Mouse (Mus musculus): Measurements from ENCODE around the gene Sh3gl1. TPM values are rescaled to one million over a fixed set of nuclear protein-coding genes. Genes with fewer than 3 reads are reported as not detected.

Sh3gl1 gene
- polyA plus RNA-seq, 1 experiment = 248 TPM

DNA sequence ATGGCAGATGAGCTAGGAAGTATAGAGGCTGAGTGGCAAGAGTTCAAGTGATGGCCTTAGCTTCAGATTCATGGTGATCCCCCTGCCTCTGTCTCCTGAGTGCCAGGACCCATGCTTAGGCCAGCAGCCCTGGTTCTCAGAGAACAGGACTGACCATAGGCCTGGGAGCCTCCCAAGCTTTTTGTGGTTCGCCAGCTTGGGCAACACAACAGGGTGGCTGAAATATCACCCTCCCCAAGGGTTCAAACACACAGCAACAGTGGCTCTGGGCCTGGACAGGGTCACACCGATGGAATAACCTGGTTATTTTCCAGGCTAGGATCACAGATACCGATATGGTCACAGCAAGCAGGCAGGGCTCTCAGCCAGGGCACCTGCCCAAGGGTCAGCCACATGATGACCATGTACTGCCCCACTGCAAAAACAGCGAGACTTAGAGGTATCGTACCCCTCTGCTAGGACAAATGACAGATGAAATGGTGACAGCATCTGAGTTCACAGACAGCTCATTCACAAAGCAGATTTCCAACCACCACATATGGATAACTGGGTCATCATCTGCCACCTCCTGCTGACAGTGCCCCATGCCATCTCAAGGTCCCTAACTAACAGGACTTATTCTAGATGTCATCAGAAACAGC lies 8.5 kb downstream of the Sh3gl1 start:
- no peak for DNase-seq
- Histone ChIP-seq H3K36me3 (ENCODE audit: control insufficient read depth, insufficient read depth, low read length) (no peaks in the 10 kb centered on the region), H3K4me3 (ENCODE audit: control insufficient read depth, insufficient read depth, low read length) (no peak overlapping the region), H3K27ac (ENCODE audit: control insufficient read depth, insufficient read depth, low read length) (no peak overlapping the region), H3K27me3 (ENCODE audit: control insufficient read depth, insufficient read depth, low read length) (no peaks in the 10 kb centered on the region), H3K4me1 (replicated peaks; ENCODE audit: control insufficient read depth, insufficient read depth, low read length) (peaks cover 58% of the 10 kb centered on the region)
- TF ChIP-seq POLR2A (IDR thresholded peaks at IDR 0.05; ENCODE audit: control insufficient read depth, extremely low read depth, insufficient read depth, low read length, poor library complexity) (no peak), CTCF (IDR thresholded peaks at IDR 0.05; ENCODE audit: borderline replicate concordance, control insufficient read depth, extremely low read depth, insufficient read depth, low read length, poor library complexity) (no peak)
- WGBS = 97% methylated on average over 5 of the region's 5 CpGs

DNA sequence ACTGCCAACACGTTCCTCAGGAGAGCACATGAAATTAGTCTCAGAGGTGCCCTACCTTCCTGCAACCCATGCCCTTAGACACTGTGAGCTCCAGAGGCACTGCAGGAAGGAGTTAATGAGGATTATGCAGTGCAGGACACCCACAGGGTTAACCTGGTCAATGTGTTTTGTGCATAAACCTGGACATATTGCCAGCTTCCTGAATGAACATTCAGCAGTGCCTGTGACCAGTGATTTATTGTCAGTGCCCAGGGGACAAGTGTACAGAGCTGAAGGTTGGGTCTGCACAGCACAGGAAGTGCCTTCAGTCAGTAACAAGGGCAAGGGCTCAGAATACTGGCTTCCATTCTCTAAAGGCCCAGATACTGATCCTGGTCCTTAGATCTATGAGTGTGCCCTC lies 9.6 kb downstream of the Sh3gl1 start:
- H3K27me3 ChIP-seq (ENCODE audit: control insufficient read depth, insufficient read depth, low read length) = no peaks in the 10 kb centered on the region
- H3K27ac ChIP-seq (ENCODE audit: control insufficient read depth, insufficient read depth, low read length) = no peak overlapping the region
- WGBS = 77% methylated on average over 1 of the region's 1 CpGs
- TF ChIP-seq CTCF (IDR thresholded peaks at IDR 0.05; ENCODE audit: borderline replicate concordance, control insufficient read depth, extremely low read depth, insufficient read depth, low read length, poor library complexity) (no peak), POLR2A (IDR thresholded peaks at IDR 0.05; ENCODE audit: control insufficient read depth, extremely low read depth, insufficient read depth, low read length, poor library complexity) (no peak)
- no peak overlapping the region for H3K4me3 ChIP-seq (ENCODE audit: control insufficient read depth, insufficient read depth, low read length)
- peaks cover 59% of the 10 kb centered on the region for H3K4me1 ChIP-seq (replicated peaks; ENCODE audit: control insufficient read depth, insufficient read depth, low read length)
- DNase-seq = no peak
- no peaks in the 10 kb centered on the region for H3K36me3 ChIP-seq (ENCODE audit: control insufficient read depth, insufficient read depth, low read length)

- TF ChIP-seq POLR2A (IDR thresholded peaks at IDR 0.05; ENCODE audit: control insufficient read depth, extremely low read depth, insufficient read depth, low read length, poor library complexity) (no peak), CTCF (IDR thresholded peaks at IDR 0.05; ENCODE audit: borderline replicate concordance, control insufficient read depth, extremely low read depth, insufficient read depth, low read length, poor library complexity) (no peak)
- 100% methylated on average over 1 of the region's 1 CpGs for WGBS
- no peak overlapping the region for H3K4me3 ChIP-seq (ENCODE audit: control insufficient read depth, insufficient read depth, low read length)
- no peaks in the 10 kb centered on the region for H3K36me3 ChIP-seq (ENCODE audit: control insufficient read depth, insufficient read depth, low read length)
- no peaks in the 10 kb centered on the region for H3K27me3 ChIP-seq (ENCODE audit: control insufficient read depth, insufficient read depth, low read length)
- DNase-seq = no peak
- peaks cover 60% of the 10 kb centered on the region for H3K4me1 ChIP-seq (replicated peaks; ENCODE audit: control insufficient read depth, insufficient read depth, low read length)
- no peak overlapping the region for H3K27ac ChIP-seq (ENCODE audit: control insufficient read depth, insufficient read depth, low read length)
Measured at GRCm38 (mm10) chr17:56026303-56026702, 10.1 kb downstream of the Sh3gl1 start.

DNA sequence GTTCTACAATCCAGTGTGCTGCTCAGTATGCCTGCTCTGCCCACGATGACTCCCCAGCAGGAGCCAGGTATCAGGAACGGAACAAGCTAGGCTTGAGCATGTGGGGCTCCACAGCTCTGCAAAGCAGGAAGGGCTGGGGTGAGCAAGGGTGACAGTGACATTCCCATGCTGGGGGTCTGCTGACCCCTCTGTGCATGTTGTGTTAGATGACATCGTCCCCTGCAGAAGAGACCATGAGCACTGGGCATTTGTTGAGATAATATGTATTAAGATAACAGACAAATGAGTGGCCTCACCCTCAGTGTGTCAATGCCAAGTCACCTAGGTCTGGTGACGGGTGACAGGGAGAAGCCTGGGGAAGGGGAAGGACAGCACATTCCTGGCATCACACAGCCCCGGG lies 11.5 kb downstream of the Sh3gl1 start:
- TF ChIP-seq POLR2A (IDR thresholded peaks at IDR 0.05; ENCODE audit: control insufficient read depth, extremely low read depth, insufficient read depth, low read length, poor library complexity) (no peak), CTCF (IDR thresholded peaks at IDR 0.05; ENCODE audit: borderline replicate concordance, control insufficient read depth, extremely low read depth, insufficient read depth, low read length, poor library complexity) (no peak)
- Histone ChIP-seq H3K27ac (ENCODE audit: control insufficient read depth, insufficient read depth, low read length) (no peak overlapping the region), H3K36me3 (ENCODE audit: control insufficient read depth, insufficient read depth, low read length) (no peaks in the 10 kb centered on the region; the same call in 1 of the 2 replicates), H3K4me3 (ENCODE audit: control insufficient read depth, insufficient read depth, low read length) (no peak overlapping the region), H3K27me3 (ENCODE audit: control insufficient read depth, insufficient read depth, low read length) (no peaks in the 10 kb centered on the region), H3K4me1 (replicated peaks; ENCODE audit: control insufficient read depth, insufficient read depth, low read length) (peaks cover 63% of the 10 kb centered on the region)
- WGBS = 80% methylated on average over 5 of the region's 5 CpGs
- no peak for DNase-seq

DNA sequence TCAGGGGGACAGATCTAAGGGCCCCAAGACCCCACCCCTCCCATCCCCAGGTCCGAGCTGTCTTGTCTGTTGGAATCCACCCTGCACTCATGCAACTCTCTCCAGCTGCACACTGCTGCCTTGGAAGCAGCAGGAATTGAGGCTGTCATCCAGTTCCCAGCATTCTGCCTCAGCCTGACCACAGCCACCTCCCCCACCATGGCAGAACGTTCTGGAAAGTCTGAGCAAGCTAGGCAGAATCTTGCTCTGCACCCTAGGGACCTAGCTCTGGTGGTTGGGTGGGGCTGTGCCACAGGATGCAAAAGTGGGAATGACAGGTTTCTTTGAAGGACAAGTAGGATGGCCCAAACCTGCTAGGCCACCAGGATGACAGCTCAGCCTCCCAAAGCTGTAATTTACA lies 12.0 kb downstream of the Sh3gl1 start:
- WGBS = 72% methylated on average over 2 of the region's 2 CpGs
- Histone ChIP-seq H3K36me3 (ENCODE audit: control insufficient read depth, insufficient read depth, low read length) (no peaks in the 10 kb centered on the region; the same call in 1 of the 2 replicates), H3K4me3 (ENCODE audit: control insufficient read depth, insufficient read depth, low read length) (no peak overlapping the region), H3K27me3 (ENCODE audit: control insufficient read depth, insufficient read depth, low read length) (no peaks in the 10 kb centered on the region), H3K27ac (ENCODE audit: control insufficient read depth, insufficient read depth, low read length) (no peak overlapping the region), H3K4me1 (replicated peaks; ENCODE audit: control insufficient read depth, insufficient read depth, low read length) (peaks cover 62% of the 10 kb centered on the region)
- TF ChIP-seq POLR2A (IDR thresholded peaks at IDR 0.05; ENCODE audit: control insufficient read depth, extremely low read depth, insufficient read depth, low read length, poor library complexity) = no peak
- TF ChIP-seq CTCF (IDR thresholded peaks at IDR 0.05; ENCODE audit: borderline replicate concordance, control insufficient read depth, extremely low read depth, insufficient read depth, low read length, poor library complexity) = no peak
- no peak for DNase-seq

DNA sequence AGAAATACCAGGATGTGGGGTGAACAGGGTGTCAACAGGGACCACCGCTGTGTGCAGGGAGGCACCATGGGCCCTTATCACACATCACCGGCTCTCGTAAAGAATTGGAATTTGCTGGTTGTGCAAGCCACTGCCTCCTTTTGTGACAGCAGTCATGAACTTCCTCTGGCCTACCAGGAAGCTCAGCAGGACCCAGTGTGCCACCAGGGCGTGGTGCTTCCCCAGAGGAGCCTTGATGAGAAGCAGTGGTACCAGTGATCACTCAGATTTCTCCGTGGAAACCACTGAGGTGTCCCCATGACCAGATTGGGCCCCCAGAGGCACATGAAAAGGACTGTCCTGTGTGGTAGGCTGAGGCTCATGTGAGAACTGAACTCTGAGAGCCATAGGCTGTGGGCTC lies 13.0 kb downstream of the Sh3gl1 start:
- no peak for DNase-seq
- Histone ChIP-seq H3K27me3 (ENCODE audit: control insufficient read depth, insufficient read depth, low read length) (no peaks in the 10 kb centered on the region), H3K4me3 (ENCODE audit: control insufficient read depth, insufficient read depth, low read length) (no peak overlapping the region), H3K27ac (ENCODE audit: control insufficient read depth, insufficient read depth, low read length) (0 out of 2 replicates have a peak overlapping the region, but pooled peaks have one; percentile 8), H3K4me1 (replicated peaks; ENCODE audit: control insufficient read depth, insufficient read depth, low read length) (peaks cover 69% of the 10 kb centered on the region), H3K36me3 (ENCODE audit: control insufficient read depth, insufficient read depth, low read length) (no peaks in the 10 kb centered on the region; the same call in 1 of the 2 replicates)
- TF ChIP-seq CTCF (IDR thresholded peaks at IDR 0.05; ENCODE audit: borderline replicate concordance, control insufficient read depth, extremely low read depth, insufficient read depth, low read length, poor library complexity) (no peak), POLR2A (IDR thresholded peaks at IDR 0.05; ENCODE audit: control insufficient read depth, extremely low read depth, insufficient read depth, low read length, poor library complexity) (no peak)
- WGBS = 52% methylated on average over 5 of the region's 5 CpGs

DNA sequence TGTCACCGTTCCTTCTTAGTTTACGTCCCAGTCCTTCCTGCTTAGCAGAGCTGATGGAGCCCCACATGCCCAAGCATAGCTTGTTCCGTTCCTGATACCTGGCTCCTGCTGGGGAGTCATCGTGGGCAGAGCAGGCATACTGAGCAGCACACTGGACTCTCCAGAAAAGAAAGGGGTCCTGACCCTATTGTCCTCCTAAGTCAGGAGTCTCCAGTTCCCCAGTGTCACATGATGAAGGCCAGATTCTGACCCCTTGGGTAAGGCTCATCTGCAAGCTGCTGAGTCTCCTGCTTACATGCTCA lies 13.5 kb downstream of the Sh3gl1 start:
- Histone ChIP-seq H3K4me3 (ENCODE audit: control insufficient read depth, insufficient read depth, low read length) (no peak overlapping the region), H3K27me3 (ENCODE audit: control insufficient read depth, insufficient read depth, low read length) (no peaks in the 10 kb centered on the region), H3K36me3 (ENCODE audit: control insufficient read depth, insufficient read depth, low read length) (no peaks in the 10 kb centered on the region; the same call in 1 of the 2 replicates), H3K4me1 (replicated peaks; ENCODE audit: control insufficient read depth, insufficient read depth, low read length) (peaks cover 70% of the 10 kb centered on the region), H3K27ac (ENCODE audit: control insufficient read depth, insufficient read depth, low read length) (0 out of 2 replicates have a peak overlapping the region, but pooled peaks have one; percentile 1)
- TF ChIP-seq CTCF (IDR thresholded peaks at IDR 0.05; ENCODE audit: borderline replicate concordance, control insufficient read depth, extremely low read depth, insufficient read depth, low read length, poor library complexity) = no peak
- no peak for TF ChIP-seq POLR2A (IDR thresholded peaks at IDR 0.05; ENCODE audit: control insufficient read depth, extremely low read depth, insufficient read depth, low read length, poor library complexity)
- WGBS = 94% methylated on average over 4 of the region's 4 CpGs
- no peak for DNase-seq

All from thymus, adult 2 months (tissue).